Mouse (Mus musculus) olfactory bulb, adult 2 months (tissue): Measurements from ENCODE around the gene Muc2. TPM values are rescaled to one million over a fixed set of nuclear protein-coding genes. Genes with fewer than 3 reads are reported as not detected.

Experiments
- H3K27ac ChIP-seq: fragments of 200-500 bp; 2 replicates; pipeline ENCODE4 v1.5.1; 2012; ENCODE audit warnings: low read depth, low read length; ENCODE audit not compliant: insufficient read depth
- H3K4me1 ChIP-seq: fragments of 200-500 bp; 2 replicates; pipeline ENCODE4 v1.6.1; 2012; ENCODE audit warnings: low read length; ENCODE audit not compliant: control insufficient read depth, insufficient read depth
- H3K4me3 ChIP-seq: fragments of 200-500 bp; 2 replicates; pipeline ENCODE4 v1.5.1; 2012; ENCODE audit warnings: mild to moderate bottlenecking, low read depth, low read length, moderate library complexity; ENCODE audit not compliant: insufficient read depth
- CTCF ChIP-seq: fragments of 200-500 bp; IDR thresholded peaks from 2 replicates; pipeline ENCODE4 v1.5.1; 2012; ENCODE audit warnings: low read depth, mild to moderate bottlenecking, low read length, moderate library complexity; ENCODE audit not compliant: insufficient read depth
- POLR2A ChIP-seq: fragments of 200-500 bp; IDR thresholded peaks from 2 replicates; pipeline ENCODE4 v1.6.1; 2012; ENCODE audit warnings: mild to moderate bottlenecking, low read depth, low read length, moderate library complexity; ENCODE audit not compliant: insufficient read depth
- WGBS: fragments of 180-500 bp; shearing (Covaris S2); methylation state at CpG from one replicate; pipeline ENCODE4 v1.1.7; 2018; 5-methylcytosine and 5-hydroxymethylcytosine counted together
- polyA plus RNA-seq: library from polyadenylated mRNA; stranded (reverse); fragments of >200 nt; gene quantifications from 2 replicates; pipeline ENCODE4 v1.2.4, GENCODE M21; 2012; ENCODE audit warnings: low replicate concordance; ENCODE audit not compliant: missing spikeins, insufficient read depth, insufficient read length

Muc2 gene
- polyA plus RNA-seq, 1 experiment: not detected

GRCm38 (mm10) chr7:141788677-141789452 lies 98.7 kb downstream of the Muc2 start, which contains the start of gene Muc5ac:
Gene Muc5ac, plus strand, starts transcription at chr7:141788972.
- H3K27ac ChIP-seq: no peak within 1 kb of the TSS
- no peak for TF ChIP-seq CTCF
- TF ChIP-seq POLR2A: no peak
- H3K4me1 ChIP-seq: no peaks in the 10 kb centered on the region
- WGBS: 88% methylated on average over 6 of the region's 6 CpGs
- H3K4me3 ChIP-seq: no peak within 1 kb of the TSS

DNA sequence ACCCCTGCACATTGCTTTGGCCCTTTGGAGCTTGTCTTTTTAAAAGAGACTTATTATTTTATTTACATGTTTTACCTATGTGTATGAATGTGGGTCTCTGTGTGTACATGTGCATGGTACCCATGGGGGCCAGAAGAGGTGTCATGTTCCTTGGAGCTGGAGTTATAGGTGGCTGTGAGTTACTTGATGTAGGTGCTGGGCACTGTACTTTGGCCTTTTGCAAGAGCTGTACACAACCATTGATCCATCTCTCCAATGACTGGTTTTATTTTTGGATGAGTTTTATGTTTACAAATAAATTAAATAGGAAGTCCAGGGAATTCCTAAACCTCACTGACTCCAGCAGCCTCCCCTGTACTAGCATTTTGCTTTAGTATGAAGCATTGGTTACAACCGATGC lies 104.1 kb downstream of the Muc2 start:
- Histone ChIP-seq H3K4me3 (no peak overlapping the region), H3K4me1 (no peaks in the 10 kb centered on the region), H3K27ac (no peak overlapping the region)
- TF ChIP-seq CTCF: no peak
- no peak for TF ChIP-seq POLR2A
- 100% methylated on average over 1 of the region's 1 CpGs for WGBS

GRCm38 (mm10) chr7:141803206-141803605 lies 113.1 kb downstream of the Muc2 start:
- Histone ChIP-seq H3K27ac (no peak overlapping the region), H3K4me3 (no peak overlapping the region), H3K4me1 (no peaks in the 10 kb centered on the region)
- WGBS: 86% methylated on average over 7 of the region's 7 CpGs
- TF ChIP-seq POLR2A (no peak), CTCF (no peak)

Other genes with a start within 250 kb of the Muc2 start
- not detected in 2 replicates for gene Pidd1, start 246.3 kb upstream of the Muc2 start, polyA plus RNA-seq
- gene Rplp2, start 243.0 kb upstream of the Muc2 start, polyA plus RNA-seq: 977 TPM in 1 of 2 replicates, not detected in the other
- not detected in 2 replicates for gene Pnpla2, start 235.1 kb upstream of the Muc2 start, polyA plus RNA-seq
- not detected in 2 replicates for gene Cracr2b, start 229.2 kb upstream of the Muc2 start, polyA plus RNA-seq
- not detected in 2 replicates for gene Cd151, start 222.9 kb upstream of the Muc2 start, polyA plus RNA-seq
- gene Polr2l, start 215.2 kb upstream of the Muc2 start, polyA plus RNA-seq: not detected in 2 replicates
- not detected in 2 replicates for gene Tspan4, start 215.1 kb upstream of the Muc2 start, polyA plus RNA-seq
- gene Chid1, start 150.5 kb upstream of the Muc2 start, polyA plus RNA-seq: not detected in 2 replicates
- not detected in 2 replicates for gene Ap2a2, start 128.2 kb upstream of the Muc2 start, polyA plus RNA-seq
- not detected in 2 replicates for gene Muc6, start 35.0 kb upstream of the Muc2 start, polyA plus RNA-seq
- not detected in 2 replicates for gene Muc5ac, start 98.6 kb downstream of the Muc2 start, polyA plus RNA-seq
- gene Muc5b, start 148.7 kb downstream of the Muc2 start, polyA plus RNA-seq: not detected in 2 replicates
- gene Tollip, start 228.2 kb downstream of the Muc2 start, polyA plus RNA-seq: not detected in 2 replicates